Mouse (Mus musculus): Measurements from ENCODE around the gene 4933425L06Rik. TPM values are rescaled to one million over a fixed set of nuclear protein-coding genes. Genes with fewer than 3 reads are reported as not detected.

Gene 4933425L06Rik
- total RNA-seq (2021) = not detected
- long read RNA-seq, experiment 1 = 0 reads
- long read RNA-seq, experiment 2 = 0 reads

- DNase-seq = no peak
Measured at GRCm38 (mm10) chr13:105081862-105082261, at the start of gene 4933425L06Rik. 4933425L06Rik (plus strand) TSS chr13:105082122.

GRCm38 (mm10) chr13:105037816-105038215 lies 44.1 kb upstream of the 4933425L06Rik start:
- DNase-seq = no peak

- no peak for DNase-seq
Measured at GRCm38 (mm10) chr13:105038334-105038733, 43.6 kb upstream of the 4933425L06Rik start.

GRCm38 (mm10) chr13:105043882-105044281 lies 38.0 kb upstream of the 4933425L06Rik start:
- DNase-seq = no peak

GRCm38 (mm10) chr13:105047377-105047776 lies 34.5 kb upstream of the 4933425L06Rik start:
- DNase-seq = no peak

- DNase-seq = peak; percentile 23 to 24
Measured at GRCm38 (mm10) chr13:105048662-105049061, 33.3 kb upstream of the 4933425L06Rik start.

- no peak for DNase-seq
Measured at GRCm38 (mm10) chr13:105051432-105051831, 30.5 kb upstream of the 4933425L06Rik start.

- DNase-seq = peak; percentile 26 to 38
Measured at GRCm38 (mm10) chr13:105053618-105054017, 28.3 kb upstream of the 4933425L06Rik start.

- DNase-seq = peak; percentile 56 to 65
Measured at GRCm38 (mm10) chr13:105054181-105054940, 27.6 kb upstream of the 4933425L06Rik start, which contains the start of gene Rgs7bp. Rgs7bp (minus strand) TSS chr13:105054930.

GRCm38 (mm10) chr13:105054941-105055309 lies 27.0 kb upstream of the 4933425L06Rik start:
- DNase-seq = no peak

- peak; percentile 32 to 57 for DNase-seq
Measured at GRCm38 (mm10) chr13:105055374-105055773, 26.5 kb upstream of the 4933425L06Rik start.

- no peak for DNase-seq
Measured at GRCm38 (mm10) chr13:105066119-105066518, 15.8 kb upstream of the 4933425L06Rik start.

- no peak for DNase-seq
Measured at GRCm38 (mm10) chr13:105066890-105067845, 14.8 kb upstream of the 4933425L06Rik start.

- DNase-seq = no peak
Measured at GRCm38 (mm10) chr13:105089276-105089675, 7.4 kb downstream of the 4933425L06Rik start.

- DNase-seq = no peak
Measured at GRCm38 (mm10) chr13:105096316-105096715, 14.4 kb downstream of the 4933425L06Rik start.

- no peak for DNase-seq
Measured at GRCm38 (mm10) chr13:105100705-105101104, 18.8 kb downstream of the 4933425L06Rik start.

GRCm38 (mm10) chr13:105104385-105104784 lies 22.5 kb downstream of the 4933425L06Rik start:
- no peak for DNase-seq

- DNase-seq = no peak
Measured at GRCm38 (mm10) chr13:105111599-105111998, 29.7 kb downstream of the 4933425L06Rik start.

GRCm38 (mm10) chr13:105121617-105122016 lies 39.7 kb downstream of the 4933425L06Rik start:
- no peak for DNase-seq

GRCm38 (mm10) chr13:105122092-105122491 lies 40.2 kb downstream of the 4933425L06Rik start:
- DNase-seq = no peak

GRCm38 (mm10) chr13:105130080-105130479 lies 48.2 kb downstream of the 4933425L06Rik start:
- DNase-seq = no peak

- no peak for DNase-seq
Measured at GRCm38 (mm10) chr13:105132370-105132769, 50.4 kb downstream of the 4933425L06Rik start.

- peak; percentile 26 to 60 for DNase-seq
Measured at GRCm38 (mm10) chr13:105132776-105133175, 50.9 kb downstream of the 4933425L06Rik start.
